Mouse (Mus musculus): ENCODE measurements at regions not wholly inside any gene's neighbourhood (a gene's known extent, or its start where the extent isn't known, plus 50 kb on each side); places are given as distances from the start of the nearest gene placed in this dataset.

GRCm38 (mm10) chr4:106094882-106095556 lies 221.0 kb upstream of the Usp24 start:
- TF ChIP-seq BHLHE40 (IDR thresholded peaks at IDR 0.05; ENCODE audit: borderline replicate concordance, low read depth, low read length), result no peak
- TF ChIP-seq CTCF (IDR thresholded peaks at IDR 0.05 in 2 of 3, conservative IDR thresholded peaks at IDR 0.05 in 1 of 3; ENCODE audit: control insufficient read depth in 1 of 3, insufficient read depth in 1 of 3, low read depth in 2 of 3, low read length in 3 of 3, poor library complexity in 1 of 3, severe bottlenecking in 1 of 3), result no peak
- TF ChIP-seq TAL1 (IDR thresholded peaks at IDR 0.05; ENCODE audit: low read length), result no peak
- no peak for TF ChIP-seq POLR2A (IDR thresholded peaks at IDR 0.05; ENCODE audit: control insufficient read depth in 1 of 2, insufficient read depth in 1 of 2, low read depth in 1 of 2, low read length in 2 of 2, poor library complexity in 1 of 2)
- TF ChIP-seq MEF2A (IDR thresholded peaks at IDR 0.05; ENCODE audit: extremely low read depth, insufficient replicate concordance, low read depth, low read length, poor library complexity, severe bottlenecking), result no peak
- no peak for TF ChIP-seq SMC3 (IDR thresholded peaks at IDR 0.05; ENCODE audit: low read depth, low read length)
